Mouse (Mus musculus) left cerebral cortex, adult 8-10 months (tissue): ENCODE measurements around the gene Rbm33. TPM values are rescaled to one million over a fixed set of nuclear protein-coding genes. Genes with fewer than 3 reads are reported as not detected.

Experiments
- DNase-seq, 2 experiments: peaks; one replicate each; pipeline ENCODE4 v3.0.0; 2022; ENCODE audit warnings: low spot score in 2 of 2
- total RNA-seq, 4 experiments: library from RNA; stranded (reverse); gene quantifications; 2 replicates each; pipeline ENCODE4 v1.2.4; 2022

Gene Rbm33
- total RNA-seq, 4 experiments from 2014 or later: 60.1 to 69.3 (median 65.6) TPM

GRCm38 (mm10) chr5:28406662-28407061, 89.7 kb downstream of the Rbm33 start:
- DNase-seq: no peak

DNA sequence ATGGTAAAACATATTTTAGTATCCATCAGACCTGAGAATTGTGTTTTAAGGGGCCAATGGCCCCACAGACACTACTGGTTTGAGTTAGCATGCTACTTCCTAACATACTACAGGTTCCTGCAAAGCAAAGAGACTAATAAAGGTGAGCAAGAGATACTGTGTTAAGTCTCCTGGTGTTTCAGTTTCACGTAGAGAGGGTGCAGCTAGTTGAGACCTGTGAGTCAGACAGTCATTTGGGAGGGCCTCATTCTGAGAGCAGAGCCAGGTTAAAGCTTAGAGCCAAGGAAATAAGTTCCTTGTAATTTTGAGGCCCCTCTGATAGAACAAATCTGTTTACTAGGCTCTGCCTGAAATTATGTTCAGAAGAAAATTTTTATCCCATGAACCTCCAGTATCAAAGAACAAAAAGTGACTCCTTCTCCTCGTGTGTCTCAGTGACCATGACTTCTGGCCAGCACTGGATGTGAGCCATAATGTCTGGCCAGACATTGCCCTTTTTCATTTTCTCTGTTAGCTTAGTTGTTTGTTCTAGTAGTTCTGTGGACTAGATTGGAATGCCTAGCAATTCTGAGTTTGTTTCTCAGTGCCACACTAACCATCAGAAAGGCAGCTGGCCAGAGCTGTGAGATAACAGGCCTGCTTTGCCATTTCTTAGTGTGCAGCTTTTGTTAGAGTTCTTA, 95.2 kb downstream of the Rbm33 start:
- no peak for DNase-seq

DNA sequence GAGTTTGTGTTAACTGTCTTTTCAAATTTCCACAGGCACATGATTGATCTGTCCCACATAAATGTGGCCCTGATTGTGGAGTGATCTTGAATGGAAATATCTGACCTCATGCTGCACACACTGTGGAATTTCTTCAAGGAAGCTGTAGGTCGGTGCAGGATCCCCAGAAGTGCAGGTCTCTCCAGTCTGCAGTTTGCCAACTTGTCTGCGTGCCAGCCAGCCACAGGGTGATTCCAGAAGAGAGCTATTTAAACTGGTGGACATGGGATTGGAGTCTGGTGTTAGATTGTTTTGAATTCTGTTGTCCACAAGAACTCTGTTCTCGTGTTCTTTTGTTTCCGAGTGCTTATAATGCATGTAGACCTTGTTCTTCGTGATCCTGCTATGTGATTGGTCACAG, 96.6 kb downstream of the Rbm33 start:
- no peak for DNase-seq

- no peak for DNase-seq
These were observed 97.2 kb downstream of the Rbm33 start for GRCm38 (mm10) chr5:28414076-28414475.

- DNase-seq: no peak
These were observed 99.1 kb downstream of the Rbm33 start for GRCm38 (mm10) chr5:28416029-28416428.

GRCm38 (mm10) chr5:28418734-28419133, 101.8 kb downstream of the Rbm33 start:
- no peak for DNase-seq

DNA sequence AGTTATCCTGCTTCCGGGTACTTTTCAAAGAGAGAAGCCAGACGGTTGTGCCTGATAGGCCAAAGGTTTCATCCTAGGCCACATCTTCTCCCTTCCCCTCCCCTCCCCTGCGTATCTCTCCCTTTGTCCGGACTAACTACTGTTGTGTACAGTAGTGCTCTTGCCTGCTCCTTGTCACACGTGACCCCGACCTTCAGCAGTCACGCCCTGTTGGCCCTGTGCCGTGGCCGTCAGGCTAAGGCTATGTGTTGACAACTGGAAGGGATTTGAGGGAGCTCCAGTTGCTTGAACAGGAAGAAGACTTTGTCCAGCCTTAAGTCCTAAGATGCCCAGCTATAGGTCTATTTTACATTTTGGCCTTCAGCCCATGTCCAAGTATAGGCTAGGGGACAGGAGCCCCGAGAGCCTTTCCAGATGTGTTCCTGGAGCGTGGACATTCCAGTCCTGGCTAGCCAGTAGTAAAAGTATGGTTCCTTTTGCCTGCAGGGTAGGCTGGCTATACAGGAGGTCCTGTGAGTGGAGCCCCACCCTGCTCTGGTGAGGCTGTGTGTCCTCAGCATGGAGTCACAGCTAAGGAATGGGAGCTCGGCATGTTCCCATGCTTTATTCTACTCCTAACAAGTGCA, 102.8 kb downstream of the Rbm33 start:
- no peak for DNase-seq

DNA sequence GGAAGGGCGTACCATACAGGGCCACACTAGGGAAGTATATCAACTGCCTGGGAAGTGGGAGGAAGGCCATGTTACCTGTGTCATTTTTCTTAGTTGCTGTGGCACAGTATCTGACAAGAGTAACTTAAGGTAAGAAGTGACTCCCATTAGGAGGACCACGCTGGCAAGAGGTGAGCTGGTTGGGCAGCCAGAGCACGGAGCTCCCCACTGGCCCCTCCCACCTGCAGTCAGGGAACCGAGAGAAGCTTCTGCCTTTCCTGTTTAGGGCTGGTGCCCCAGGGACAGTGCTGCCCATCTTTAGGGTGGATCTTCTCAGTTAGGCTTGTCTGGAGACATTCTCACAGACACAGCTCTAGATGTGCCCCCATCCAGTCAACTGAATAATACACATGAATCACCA, 106.9 kb downstream of the Rbm33 start:
- no peak for DNase-seq

- no peak for DNase-seq
These were observed 109.0 kb downstream of the Rbm33 start for GRCm38 (mm10) chr5:28425926-28426325.

DNA sequence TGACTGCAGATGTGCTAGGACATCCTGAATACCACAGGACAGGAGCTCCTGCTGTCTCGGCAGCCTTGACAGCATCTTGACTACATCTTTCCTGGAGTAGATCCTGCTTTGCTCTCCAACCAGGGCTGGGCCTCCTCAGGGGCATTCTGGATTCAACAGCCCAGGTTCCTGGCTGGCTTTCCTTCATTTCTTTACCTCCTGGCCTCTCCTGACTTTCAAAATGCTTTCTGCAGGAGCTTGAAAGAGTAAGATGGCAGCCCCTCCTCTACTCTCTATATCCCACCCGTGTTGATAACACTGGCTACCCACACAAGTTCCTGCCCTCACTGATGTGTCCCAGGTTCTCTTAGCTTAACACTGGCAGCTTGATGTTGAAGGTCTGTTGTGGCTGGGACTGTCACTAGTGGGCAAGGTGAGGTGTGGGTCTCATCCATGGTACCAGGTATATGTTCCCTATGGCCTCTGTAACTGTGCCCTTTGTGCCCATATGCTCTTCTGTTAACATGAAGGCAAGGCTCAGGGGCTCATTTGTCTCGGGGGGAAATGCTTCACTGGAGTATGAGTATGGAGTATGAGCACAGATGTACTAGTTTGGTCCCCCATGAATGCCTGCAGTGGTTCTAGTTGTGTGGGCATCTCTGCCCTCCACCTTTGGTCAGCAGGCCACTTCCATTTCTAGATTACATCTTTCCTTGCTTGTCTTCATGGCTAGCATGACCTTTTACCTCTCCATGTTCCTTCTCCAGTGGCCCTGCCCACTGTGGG, 133.4 kb downstream of the Rbm33 start:
- DNase-seq: no peak

GRCm38 (mm10) chr5:28451053-28451638, 134.2 kb downstream of the Rbm33 start:
- peak; percentile 34 to 85 for DNase-seq

DNA sequence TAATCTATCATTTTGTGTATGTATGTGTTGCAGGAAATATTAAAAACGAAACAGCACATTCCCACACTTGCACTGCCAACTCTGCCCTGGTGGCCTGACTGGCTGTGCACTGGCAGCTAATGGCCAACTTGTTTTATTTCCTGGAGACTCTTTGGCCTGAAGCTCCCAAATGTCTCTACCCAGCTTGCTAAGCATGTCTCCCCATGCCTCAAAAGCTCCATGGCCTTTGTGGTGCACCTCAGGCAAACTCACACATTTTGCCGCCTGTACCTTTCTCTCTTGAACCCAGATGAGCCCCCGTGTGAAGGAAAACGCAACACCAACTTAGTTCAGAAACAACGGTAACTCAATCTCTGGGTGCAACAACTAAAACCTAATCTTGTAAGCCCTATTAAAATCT, 136.2 kb downstream of the Rbm33 start:
- DNase-seq: no peak

GRCm38 (mm10) chr5:28453523-28453922, 136.6 kb downstream of the Rbm33 start:
- no peak for DNase-seq

GRCm38 (mm10) chr5:28454546-28454945, 137.6 kb downstream of the Rbm33 start:
- no peak for DNase-seq

GRCm38 (mm10) chr5:28455721-28456120, 138.8 kb downstream of the Rbm33 start:
- DNase-seq: no peak

GRCm38 (mm10) chr5:28456366-28456765, 139.4 kb downstream of the Rbm33 start:
- DNase-seq: no peak

DNA sequence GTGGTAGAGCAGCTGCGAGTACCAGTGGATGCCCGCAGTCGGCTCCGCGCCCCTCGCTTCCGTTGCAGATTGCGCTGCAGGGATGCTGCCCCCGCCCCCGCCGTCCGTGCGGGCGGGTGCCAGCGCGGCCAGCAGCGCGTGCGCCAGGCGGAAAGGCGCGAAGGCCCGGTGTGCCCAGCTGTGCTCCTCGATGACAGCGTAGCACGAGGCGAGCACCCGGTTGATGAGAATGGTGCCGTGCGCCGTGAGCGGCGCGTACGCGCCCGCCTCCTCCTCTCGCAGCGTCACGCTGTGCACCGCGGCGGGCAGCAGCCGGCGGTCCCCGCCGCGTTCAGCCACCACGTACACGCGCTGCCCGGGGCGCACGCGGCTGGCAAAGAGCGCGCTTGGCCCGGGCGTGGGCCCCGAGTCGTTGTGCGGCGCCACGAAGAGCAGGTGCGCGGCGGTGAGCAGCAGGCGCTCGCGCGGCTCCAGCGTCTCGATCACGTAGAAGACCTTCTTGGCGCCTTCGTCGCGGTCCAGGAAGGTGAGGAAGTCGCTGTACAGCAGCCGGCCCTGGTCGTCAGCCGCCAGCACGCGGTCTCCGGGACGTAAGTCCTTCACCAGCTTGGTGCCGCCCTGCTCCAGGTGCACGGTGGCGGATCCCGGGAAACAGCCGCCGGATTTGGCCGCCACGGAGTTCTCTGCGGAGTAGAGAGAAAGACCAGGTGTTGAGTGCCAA, 141.2 kb downstream of the Rbm33 start:
- DNase-seq: no peak

DNA sequence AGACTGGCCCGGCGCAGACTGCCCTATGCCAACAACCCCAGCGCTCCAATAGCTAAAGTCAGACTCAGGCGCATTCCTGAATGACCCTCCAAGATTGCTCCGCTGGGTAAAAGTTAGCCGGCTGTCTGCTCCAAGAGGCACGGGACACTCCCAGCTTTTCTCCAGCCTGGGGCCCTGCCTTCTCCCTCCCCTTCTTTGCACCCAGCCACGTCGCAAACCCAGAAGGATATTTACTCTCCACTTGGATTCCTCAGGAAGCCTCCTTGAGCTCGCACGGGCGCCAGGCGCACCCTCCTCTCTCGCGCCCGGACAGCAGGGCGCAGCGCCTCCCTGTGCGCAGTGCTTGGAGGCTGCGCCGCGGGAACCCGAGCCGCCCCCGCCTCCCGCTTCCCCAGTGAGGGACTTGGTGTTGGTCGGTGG, 141.9 kb downstream of the Rbm33 start:
- no peak for DNase-seq

GRCm38 (mm10) chr5:28459456-28460225, 142.7 kb downstream of the Rbm33 start:
- no peak for DNase-seq

- DNase-seq: no peak
These were observed 143.8 kb downstream of the Rbm33 start for GRCm38 (mm10) chr5:28460556-28461350.
